Mouse (Mus musculus): ENCODE measurements around the gene Sp3. TPM values are rescaled to one million over a fixed set of nuclear protein-coding genes. Genes with fewer than 3 reads are reported as not detected.
A peak's percentile ranks its signal among the peaks of the same experiment; 100 is the strongest.

Gene Sp3
- polyA plus RNA-seq, 1 experiment from 2014 or later = 36.1 TPM

GRCm38 (mm10) chr2:72985516-72985915, 5.3 kb upstream of the Sp3 start:
- Histone ChIP-seq H3K4me3 (ENCODE audit: low read depth, low read length) (no peak overlapping the region), H3K9me3 (ENCODE audit: low read length) (peaks cover 8% of the 10 kb centered on the region), H3K4me2 (replicated peaks; ENCODE audit: low read depth, low read length) (no peak overlapping the region), H3K9ac (replicated peaks; ENCODE audit: low read depth) (no peak overlapping the region), H3K27me3 (replicated peaks; ENCODE audit: insufficient read depth, low read length) (no peaks in the 10 kb centered on the region), H3K4me1 (ENCODE audit: insufficient read depth, low read depth, low read length) (no peaks in the 10 kb centered on the region), H3K27ac (ENCODE audit: low read length) (no peak overlapping the region), H3K36me3 (ENCODE audit: insufficient read depth, low read length) (no peaks in the 10 kb centered on the region)
- 68% methylated on average over 1 of the region's 1 CpGs for WGBS
- no peak for TF ChIP-seq CTCF (IDR thresholded peaks at IDR 0.05)
- TF ChIP-seq EP300 (IDR thresholded peaks at IDR 0.05) = no peak
- ATAC-seq = no peak
- DNase-seq (ENCODE audit: low spot score) = no peak

- 53% methylated on average over 4 of the region's 4 CpGs for WGBS
- Histone ChIP-seq H3K4me1 (ENCODE audit: insufficient read depth, low read depth, low read length) (no peaks in the 10 kb centered on the region), H3K4me3 (ENCODE audit: low read depth, low read length) (no peak overlapping the region), H3K36me3 (ENCODE audit: insufficient read depth, low read length) (no peaks in the 10 kb centered on the region), H3K9me3 (ENCODE audit: low read length) (peaks cover 8% of the 10 kb centered on the region), H3K27me3 (replicated peaks; ENCODE audit: insufficient read depth, low read length) (no peaks in the 10 kb centered on the region), H3K27ac (ENCODE audit: low read length) (no peak overlapping the region), H3K9ac (replicated peaks; ENCODE audit: low read depth) (no peak overlapping the region), H3K4me2 (replicated peaks; ENCODE audit: low read depth, low read length) (no peak overlapping the region)
- DNase-seq (ENCODE audit: low spot score) (no peak), ATAC-seq (no peak)
- TF ChIP-seq EP300 (IDR thresholded peaks at IDR 0.05) (no peak), CTCF (IDR thresholded peaks at IDR 0.05) (no peak)
These were observed 4.6 kb upstream of the Sp3 start for GRCm38 (mm10) chr2:72984806-72985205.

GRCm38 (mm10) chr2:72983211-72983610, 3.0 kb upstream of the Sp3 start:
- no peak overlapping the region for H3K4me2 ChIP-seq (replicated peaks; ENCODE audit: low read depth, low read length)
- no peak overlapping the region for H3K27ac ChIP-seq (ENCODE audit: low read length)
- no peak overlapping the region for H3K9ac ChIP-seq (replicated peaks; ENCODE audit: low read depth)
- no peaks in the 10 kb centered on the region for H3K36me3 ChIP-seq (ENCODE audit: insufficient read depth, low read length)
- H3K4me1 ChIP-seq (ENCODE audit: insufficient read depth, low read depth, low read length) = no peaks in the 10 kb centered on the region
- H3K27me3 ChIP-seq (replicated peaks; ENCODE audit: insufficient read depth, low read length) = no peaks in the 10 kb centered on the region
- DNase-seq (ENCODE audit: low spot score) (no peak), ATAC-seq (no peak)
- TF ChIP-seq EP300 (IDR thresholded peaks at IDR 0.05) (no peak), CTCF (IDR thresholded peaks at IDR 0.05) (no peak)
- H3K9me3 ChIP-seq (ENCODE audit: low read length) = no peaks in the 10 kb centered on the region
- WGBS = 81% methylated on average over 3 of the region's 3 CpGs
- H3K4me3 ChIP-seq (ENCODE audit: low read depth, low read length) = no peak overlapping the region

DNA sequence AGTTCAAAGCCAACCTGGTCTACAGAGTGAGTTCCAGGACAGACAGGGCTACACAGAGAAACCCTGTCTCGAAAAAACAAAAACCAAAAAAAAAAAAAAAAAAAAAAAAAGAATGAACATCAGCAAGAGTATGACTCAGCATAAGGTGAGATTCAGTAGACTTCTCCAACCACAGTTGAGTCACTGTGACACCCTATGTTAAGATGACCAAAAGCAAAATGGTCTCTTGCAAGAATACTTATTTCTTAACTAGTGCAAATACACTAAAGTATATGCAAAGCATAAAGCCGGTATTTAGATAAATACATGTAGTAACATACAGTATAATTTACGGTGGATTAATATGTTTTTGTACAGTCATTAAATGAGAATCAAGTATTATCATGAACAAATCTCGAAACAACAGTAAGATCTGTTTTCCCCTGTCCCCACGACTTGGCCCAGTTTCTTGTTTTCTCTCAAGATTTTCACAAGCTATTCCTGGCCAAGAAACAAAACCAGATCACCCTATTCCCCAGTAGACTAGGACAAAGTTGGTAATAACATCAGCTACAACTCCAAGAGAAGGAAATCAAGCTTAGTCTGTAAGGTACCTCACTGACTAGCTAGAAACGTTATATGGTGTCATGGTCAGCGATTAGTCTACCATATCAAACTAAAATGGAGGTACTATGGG, 2.0 kb upstream of the Sp3 start:
- Histone ChIP-seq H3K4me2 (replicated peaks; ENCODE audit: low read depth, low read length) (no peak overlapping the region), H3K4me3 (ENCODE audit: low read depth, low read length) (no peak overlapping the region), H3K36me3 (ENCODE audit: insufficient read depth, low read length) (no peaks in the 10 kb centered on the region), H3K27me3 (replicated peaks; ENCODE audit: insufficient read depth, low read length) (no peaks in the 10 kb centered on the region), H3K9me3 (ENCODE audit: low read length) (no peaks in the 10 kb centered on the region), H3K9ac (replicated peaks; ENCODE audit: low read depth) (no peak overlapping the region), H3K27ac (ENCODE audit: low read length) (no peak overlapping the region), H3K4me1 (ENCODE audit: insufficient read depth, low read depth, low read length) (no peaks in the 10 kb centered on the region)
- no peak for DNase-seq (ENCODE audit: low spot score)
- no peak for ATAC-seq
- 89% methylated on average over 7 of the region's 7 CpGs for WGBS
- TF ChIP-seq CTCF (IDR thresholded peaks at IDR 0.05) = no peak
- TF ChIP-seq EP300 (IDR thresholded peaks at IDR 0.05) = no peak

DNA sequence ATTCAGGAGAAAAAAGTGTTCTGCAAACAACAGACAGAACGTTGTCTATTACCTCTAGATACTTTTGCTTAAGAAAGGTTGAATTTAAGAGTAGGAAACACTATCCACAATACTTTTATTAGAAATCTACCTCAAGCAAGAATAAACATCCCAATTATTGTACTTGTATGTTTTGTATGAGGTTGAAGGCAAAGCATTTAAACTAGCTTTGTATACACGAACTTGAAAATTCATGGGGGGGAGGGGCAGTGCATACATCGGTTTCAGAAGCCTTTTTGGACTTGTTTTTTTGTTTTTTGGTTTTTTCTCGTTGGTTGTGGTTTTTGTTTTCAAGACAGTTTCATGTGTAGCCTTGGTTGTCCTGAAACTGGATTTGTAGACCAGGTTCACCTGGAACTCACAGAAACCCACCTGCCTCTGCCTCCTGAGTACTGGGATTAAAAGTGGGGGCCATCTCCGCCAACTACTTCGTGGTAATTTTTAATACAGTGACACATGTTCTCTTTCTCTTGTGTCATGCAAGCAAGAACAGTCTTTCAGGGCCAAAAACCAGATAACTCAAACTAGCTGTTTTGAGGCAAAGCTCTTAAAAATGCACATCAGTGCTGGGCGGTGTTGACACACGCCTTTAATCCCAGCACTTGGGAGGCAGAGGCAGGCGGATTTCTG, 1.3 kb upstream of the Sp3 start:
- ATAC-seq = no peak
- H3K27me3 ChIP-seq (replicated peaks; ENCODE audit: insufficient read depth, low read length) = no peaks in the 10 kb centered on the region
- TF ChIP-seq EP300 (IDR thresholded peaks at IDR 0.05) = no peak
- no peak for TF ChIP-seq CTCF (IDR thresholded peaks at IDR 0.05)
- H3K9me3 ChIP-seq (ENCODE audit: low read length) = no peaks in the 10 kb centered on the region
- peak overlapping the region; percentile 100 for H3K4me3 ChIP-seq (ENCODE audit: low read depth, low read length)
- no peaks in the 10 kb centered on the region for H3K36me3 ChIP-seq (ENCODE audit: insufficient read depth, low read length)
- no peak overlapping the region for H3K9ac ChIP-seq (replicated peaks; ENCODE audit: low read depth)
- H3K4me1 ChIP-seq (ENCODE audit: insufficient read depth, low read depth, low read length) = 0 out of 2 replicates have a peak, but pooled peaks cover under 1% of the 10 kb centered on the region
- whole genome bisulfite sequencing = 72% methylated on average over 9 of the region's 9 CpGs
- peak overlapping the region; percentile 73; the same call in 1 of the 2 replicates for H3K4me2 ChIP-seq (replicated peaks; ENCODE audit: low read depth, low read length)
- peak overlapping the region; percentile 100; the same call in 1 of the 2 replicates for H3K27ac ChIP-seq (ENCODE audit: low read length)
- no peak for DNase-seq (ENCODE audit: low spot score)

GRCm38 (mm10) chr2:72981075-72981420, 802 bp upstream of the Sp3 start:
- peak overlapping the region; percentile 73 for H3K4me2 ChIP-seq (replicated peaks; ENCODE audit: low read depth, low read length)
- H3K9me3 ChIP-seq (ENCODE audit: low read length) = no peaks in the 10 kb centered on the region
- 4% methylated on average over 3 of the region's 3 CpGs for WGBS
- ATAC-seq (no peak), DNase-seq (ENCODE audit: low spot score) (no peak)
- no peaks in the 10 kb centered on the region for H3K27me3 ChIP-seq (replicated peaks; ENCODE audit: insufficient read depth, low read length)
- H3K36me3 ChIP-seq (ENCODE audit: insufficient read depth, low read length) = no peaks in the 10 kb centered on the region
- peak overlapping the region; percentile 100 for H3K9ac ChIP-seq (replicated peaks; ENCODE audit: low read depth)
- peak overlapping the region; percentile 100 for H3K4me3 ChIP-seq (ENCODE audit: low read depth, low read length)
- peak; percentile 29; the same call in 1 of the 2 replicates for TF ChIP-seq EP300 (IDR thresholded peaks at IDR 0.05)
- TF ChIP-seq CTCF (IDR thresholded peaks at IDR 0.05) = no peak
- H3K4me1 ChIP-seq (ENCODE audit: insufficient read depth, low read depth, low read length) = peaks cover 2% of the 10 kb centered on the region; the same call in 1 of the 2 replicates
- peak overlapping the region; percentile 100 for H3K27ac ChIP-seq (ENCODE audit: low read length)
